Mouse (Mus musculus): Measurements from ENCODE around the gene Cib2.

DNA sequence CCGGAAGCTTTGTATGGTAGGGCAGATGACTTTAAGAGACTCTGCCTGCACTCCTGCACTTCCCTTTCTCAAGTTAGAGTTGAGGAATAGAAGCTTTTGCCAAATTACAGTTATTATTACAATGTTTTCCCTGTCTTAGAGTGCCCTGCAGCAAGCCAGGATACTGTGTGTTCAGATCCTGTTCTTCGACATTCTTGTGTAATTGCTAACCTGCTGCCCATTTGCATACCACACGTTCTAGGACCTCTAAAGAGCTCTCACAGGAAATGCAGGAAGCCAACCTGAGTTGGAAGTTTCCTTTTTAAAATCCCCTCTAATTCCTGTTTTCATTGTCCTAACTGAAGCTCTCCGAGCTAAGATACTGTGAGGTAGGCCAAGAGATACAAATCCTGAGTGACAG, 6.9 kb upstream of the Cib2 start:
- no peak for TF ChIP-seq CTCF (IDR thresholded peaks at IDR 0.05; ENCODE audit: low read depth, low read length)
- no peak for TF ChIP-seq POLR2AphosphoS5 (IDR thresholded peaks at IDR 0.05; ENCODE audit: insufficient replicate concordance, low read depth, low read length)
- TF ChIP-seq TAL1 (conservative IDR thresholded peaks at IDR 0.05; ENCODE audit: low read depth, low read length): no peak
- TF ChIP-seq GATA1 (IDR thresholded peaks at IDR 0.05; ENCODE audit: borderline replicate concordance, low read length): no peak
- TF ChIP-seq GATA2 (IDR thresholded peaks at IDR 0.05; ENCODE audit: borderline replicate concordance, low read depth, low read length): no peak
